Mouse (Mus musculus): ENCODE measurements around the gene Nyx. TPM values are rescaled to one million over a fixed set of nuclear protein-coding genes. Genes with fewer than 3 reads are reported as not detected.
"Not testable (repeated sequence)": the region's sequence is repeated elsewhere in the genome, so short reads cannot be mapped to it uniquely, and the experiment has no call there.

The Nyx gene
- 0.03 and 0.04 TPM in 2 replicates for polyA plus RNA-seq (2014; fragmentation: Nextera tagmentation; extraction: Ambion mirVana)

DNA sequence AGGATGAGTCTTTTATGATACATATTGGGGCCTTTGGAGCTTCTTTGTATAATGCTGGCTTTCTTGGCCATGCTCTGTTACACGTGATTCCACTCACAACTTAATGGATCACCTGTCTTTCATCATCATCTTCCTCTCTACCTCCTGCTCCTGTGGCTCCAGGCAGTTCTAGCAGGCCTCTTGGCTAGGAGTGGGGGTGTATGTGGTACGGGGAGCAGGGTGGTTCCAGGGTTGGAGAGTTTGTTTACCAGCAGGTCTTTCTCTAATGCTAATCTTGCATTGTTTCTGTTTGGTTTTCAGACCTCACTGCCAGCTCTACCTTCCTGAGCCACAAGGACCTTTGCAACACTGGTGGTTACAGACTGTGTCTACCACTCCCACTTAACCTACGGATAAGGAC is at the start of gene Nyx:
Gene Nyx (plus strand): TSS at position 301 of the 400 bp plus-strand sequence.
- no peak for DNase-seq (ENCODE audit: low spot score)
- H3K4me1 ChIP-seq (ENCODE audit: control insufficient read depth, insufficient read depth, low read length), result no peaks in the 10 kb centered on the region
- no peak within 1 kb of the TSS for H3K4me2 ChIP-seq (ENCODE audit: low read depth, low read length)
- no peak for ATAC-seq (ENCODE audit: low read depth)
- H3K9ac ChIP-seq (ENCODE audit: low read depth, low read length), result no peak within 1 kb of the TSS
- H3K9me3 ChIP-seq (ENCODE audit: control insufficient read depth, low read length), result no peaks in the 10 kb centered on the region
- no peaks in the 10 kb centered on the region for H3K36me3 ChIP-seq (ENCODE audit: control insufficient read depth, insufficient read depth, low read length)
- H3K27ac ChIP-seq (replicated peaks; ENCODE audit: low read depth, low read length), result no peak within 1 kb of the TSS
- peaks cover 3% of the 10 kb centered on the region; the same call in 1 of the 2 replicates for H3K27me3 ChIP-seq (replicated peaks; ENCODE audit: control insufficient read depth, insufficient read depth, low read length)
- 83% methylated on average over 3 of the region's 3 CpGs for WGBS
- H3K4me3 ChIP-seq (ENCODE audit: low read depth, low read length), result no peak within 1 kb of the TSS

DNA sequence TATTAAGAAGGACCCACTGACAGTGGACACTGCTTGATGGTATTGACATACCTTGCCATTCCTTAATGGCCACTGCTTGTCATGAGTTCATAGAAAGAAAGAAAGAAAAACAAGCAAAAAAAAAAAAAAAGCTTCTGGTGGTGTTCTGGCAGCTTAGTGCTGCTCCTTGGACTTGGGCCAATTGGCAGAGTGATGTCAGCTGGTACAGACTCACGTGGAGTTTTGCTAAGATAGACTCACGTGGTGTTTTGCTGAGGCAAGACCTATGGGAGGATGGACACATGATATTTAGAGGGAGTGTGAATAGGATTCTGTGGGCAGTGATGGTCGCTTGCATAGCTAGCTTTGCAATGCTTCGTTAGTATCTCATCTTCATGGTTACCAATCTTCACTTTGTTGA is 43.9 kb upstream of the Nyx start:
- Histone ChIP-seq H3K9ac (ENCODE audit: low read depth, low read length) (no peak overlapping the region), H3K36me3 (ENCODE audit: control insufficient read depth, insufficient read depth, low read length) (no peaks in the 10 kb centered on the region), H3K4me3 (ENCODE audit: low read depth, low read length) (no peak overlapping the region), H3K4me1 (ENCODE audit: control insufficient read depth, insufficient read depth, low read length) (no peaks in the 10 kb centered on the region), H3K27ac (replicated peaks; ENCODE audit: low read depth, low read length) (no peak overlapping the region), H3K9me3 (ENCODE audit: control insufficient read depth, low read length) (no peaks in the 10 kb centered on the region), H3K4me2 (ENCODE audit: low read depth, low read length) (no peak overlapping the region), H3K27me3 (replicated peaks; ENCODE audit: control insufficient read depth, insufficient read depth, low read length) (peaks cover 8% of the 10 kb centered on the region)
- DNase-seq (ENCODE audit: low spot score) (no peak), ATAC-seq (ENCODE audit: low read depth) (no peak)
- WGBS, result 47% methylated on average over 4 of the region's 4 CpGs

- Histone ChIP-seq H3K9ac (ENCODE audit: low read depth, low read length) (no peak overlapping the region), H3K9me3 (ENCODE audit: control insufficient read depth, low read length) (no peaks in the 10 kb centered on the region), H3K4me1 (ENCODE audit: control insufficient read depth, insufficient read depth, low read length) (no peaks in the 10 kb centered on the region), H3K4me3 (ENCODE audit: low read depth, low read length) (no peak overlapping the region), H3K4me2 (ENCODE audit: low read depth, low read length) (no peak overlapping the region), H3K27me3 (replicated peaks; ENCODE audit: control insufficient read depth, insufficient read depth, low read length) (peaks cover 23% of the 10 kb centered on the region; the same call in 1 of the 2 replicates), H3K36me3 (ENCODE audit: control insufficient read depth, insufficient read depth, low read length) (no peaks in the 10 kb centered on the region), H3K27ac (replicated peaks; ENCODE audit: low read depth, low read length) (no peak overlapping the region)
- DNase-seq (ENCODE audit: low spot score) (no peak), ATAC-seq (ENCODE audit: low read depth) (no peak)
- WGBS, result 66% methylated on average over 6 of the region's 6 CpGs
Observed at GRCm38 (mm10) chrX:13431421-13431820, 34.5 kb upstream of the Nyx start.

GRCm38 (mm10) chrX:13436042-13436441 is 29.9 kb upstream of the Nyx start:
- not testable (repeated sequence) for H3K4me2 ChIP-seq (ENCODE audit: low read depth, low read length); H3K9me3 ChIP-seq (ENCODE audit: control insufficient read depth, low read length); H3K27ac ChIP-seq (replicated peaks; ENCODE audit: low read depth, low read length); H3K9ac ChIP-seq (ENCODE audit: low read depth, low read length); DNase-seq (ENCODE audit: low spot score); H3K36me3 ChIP-seq (ENCODE audit: control insufficient read depth, insufficient read depth, low read length); H3K4me3 ChIP-seq (ENCODE audit: low read depth, low read length); H3K4me1 ChIP-seq (ENCODE audit: control insufficient read depth, insufficient read depth, low read length); ATAC-seq (ENCODE audit: low read depth)
- 77% methylated on average over 2 of the region's 2 CpGs for WGBS
- peaks cover 18% of the 10 kb centered on the region for H3K27me3 ChIP-seq (replicated peaks; ENCODE audit: control insufficient read depth, insufficient read depth, low read length)

DNA sequence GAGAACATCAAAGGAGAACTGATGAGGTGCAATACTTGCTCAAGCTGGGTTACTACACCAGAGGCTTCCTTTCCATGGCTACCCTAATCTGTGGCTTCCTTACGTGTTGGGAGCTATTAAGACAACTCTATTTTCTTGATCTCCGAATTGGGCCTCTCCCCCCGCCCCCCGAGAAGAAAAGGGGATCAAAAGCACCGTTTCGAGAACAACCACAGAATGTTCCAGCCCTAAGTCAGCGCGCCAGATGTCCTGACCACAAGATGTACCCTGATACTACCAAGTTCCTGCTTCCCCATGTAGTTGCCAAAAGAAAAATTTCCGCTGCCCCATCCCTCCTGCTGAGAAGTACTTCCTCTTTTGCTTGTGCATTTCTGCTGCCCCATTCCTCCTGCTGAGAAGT is 9.4 kb upstream of the Nyx start:
- not testable (repeated sequence) for H3K4me2 ChIP-seq (ENCODE audit: low read depth, low read length); H3K27me3 ChIP-seq (replicated peaks; ENCODE audit: control insufficient read depth, insufficient read depth, low read length); H3K4me3 ChIP-seq (ENCODE audit: low read depth, low read length); H3K36me3 ChIP-seq (ENCODE audit: control insufficient read depth, insufficient read depth, low read length); ATAC-seq (ENCODE audit: low read depth); H3K27ac ChIP-seq (replicated peaks; ENCODE audit: low read depth, low read length); DNase-seq (ENCODE audit: low spot score); H3K4me1 ChIP-seq (ENCODE audit: control insufficient read depth, insufficient read depth, low read length); H3K9me3 ChIP-seq (ENCODE audit: control insufficient read depth, low read length); H3K9ac ChIP-seq (ENCODE audit: low read depth, low read length)
- 78% methylated on average over 9 of the region's 9 CpGs for whole genome bisulfite sequencing

- 88% methylated on average over 1 of the region's 1 CpGs for WGBS
Observed at GRCm38 (mm10) chrX:13458766-13459165, 7.1 kb upstream of the Nyx start.

DNA sequence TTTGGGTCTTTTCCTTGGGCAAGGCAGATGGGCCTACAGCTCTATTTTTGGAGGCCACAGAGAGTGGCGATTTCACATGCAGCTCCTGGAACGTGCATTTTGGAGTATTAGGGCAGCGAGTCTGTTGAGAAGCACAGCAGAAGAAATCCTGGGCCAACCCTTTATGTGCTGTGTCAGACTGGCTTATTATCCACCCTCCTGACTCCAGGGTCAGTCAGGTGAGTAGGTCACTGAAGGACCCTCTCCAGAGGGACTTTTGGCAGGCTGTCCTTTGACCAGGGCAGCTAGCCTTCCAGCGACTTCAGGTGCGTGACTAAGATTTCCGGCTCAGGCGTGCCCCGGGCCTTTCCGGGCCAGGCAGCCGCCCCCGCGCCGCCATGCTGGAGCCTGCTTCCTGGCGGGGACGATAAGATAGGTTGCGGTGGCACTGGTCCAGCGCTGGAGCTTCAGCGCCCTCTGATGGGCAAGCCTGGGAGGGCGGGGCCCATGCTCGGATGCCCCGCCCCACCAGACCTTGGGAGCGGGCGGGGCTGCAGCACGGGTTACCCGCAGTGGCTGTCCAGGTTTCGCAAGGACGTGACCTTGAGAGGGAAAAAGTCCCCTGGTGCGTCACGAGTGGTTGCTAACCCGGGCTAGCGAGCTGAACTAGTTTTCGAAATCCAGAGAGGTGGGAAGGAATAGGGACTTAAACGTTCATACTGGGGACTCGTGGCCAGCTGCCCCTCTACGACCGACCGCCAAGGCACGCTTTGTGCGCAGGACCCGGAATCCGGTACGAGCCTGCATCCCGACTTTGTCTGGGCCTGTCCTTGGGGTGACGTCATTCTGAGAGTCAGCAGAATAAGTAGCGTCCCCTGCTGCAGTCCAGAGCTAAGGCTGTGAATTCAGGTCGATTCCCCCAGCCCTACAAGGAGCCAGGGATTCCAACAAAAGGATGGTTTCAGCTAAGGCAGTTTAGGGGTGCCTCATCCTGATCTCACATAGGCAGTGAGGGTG is 4.3 kb upstream of the Nyx start:
- Histone ChIP-seq H3K9me3 (ENCODE audit: control insufficient read depth, low read length) (no peaks in the 10 kb centered on the region), H3K4me1 (ENCODE audit: control insufficient read depth, insufficient read depth, low read length) (no peaks in the 10 kb centered on the region), H3K4me3 (ENCODE audit: low read depth, low read length) (peak overlapping the region; percentile 41), H3K9ac (ENCODE audit: low read depth, low read length) (peak overlapping the region; percentile 62), H3K27me3 (replicated peaks; ENCODE audit: control insufficient read depth, insufficient read depth, low read length) (peaks cover 7% of the 10 kb centered on the region; the same call in 1 of the 2 replicates), H3K36me3 (ENCODE audit: control insufficient read depth, insufficient read depth, low read length) (no peaks in the 10 kb centered on the region), H3K27ac (replicated peaks; ENCODE audit: low read depth, low read length) (peak overlapping the region; percentile 77), H3K4me2 (ENCODE audit: low read depth, low read length) (peak overlapping the region; percentile 59)
- DNase-seq (ENCODE audit: low spot score), result peak; percentile 88
- 14% methylated on average over 36 of the region's 46 CpGs for WGBS
- ATAC-seq (ENCODE audit: low read depth), result peak; percentile 95

More at GRCm38 (mm10) chrX:13458766-13459165, 7.1 kb upstream of the Nyx start:
- H3K9me3 ChIP-seq (ENCODE audit: control insufficient read depth, low read length), result no peaks in the 10 kb centered on the region
- peaks cover 4% of the 10 kb centered on the region for H3K27me3 ChIP-seq (replicated peaks; ENCODE audit: control insufficient read depth, insufficient read depth, low read length)
- H3K4me3 ChIP-seq (ENCODE audit: low read depth, low read length), result no peak overlapping the region
- no peaks in the 10 kb centered on the region for H3K36me3 ChIP-seq (ENCODE audit: control insufficient read depth, insufficient read depth, low read length)
- no peak overlapping the region for H3K4me2 ChIP-seq (ENCODE audit: low read depth, low read length)
- ATAC-seq (ENCODE audit: low read depth) (no peak), DNase-seq (ENCODE audit: low spot score) (no peak)
- no peak overlapping the region for H3K27ac ChIP-seq (replicated peaks; ENCODE audit: low read depth, low read length)
- H3K4me1 ChIP-seq (ENCODE audit: control insufficient read depth, insufficient read depth, low read length), result no peaks in the 10 kb centered on the region
- no peak overlapping the region for H3K9ac ChIP-seq (ENCODE audit: low read depth, low read length)

DNA sequence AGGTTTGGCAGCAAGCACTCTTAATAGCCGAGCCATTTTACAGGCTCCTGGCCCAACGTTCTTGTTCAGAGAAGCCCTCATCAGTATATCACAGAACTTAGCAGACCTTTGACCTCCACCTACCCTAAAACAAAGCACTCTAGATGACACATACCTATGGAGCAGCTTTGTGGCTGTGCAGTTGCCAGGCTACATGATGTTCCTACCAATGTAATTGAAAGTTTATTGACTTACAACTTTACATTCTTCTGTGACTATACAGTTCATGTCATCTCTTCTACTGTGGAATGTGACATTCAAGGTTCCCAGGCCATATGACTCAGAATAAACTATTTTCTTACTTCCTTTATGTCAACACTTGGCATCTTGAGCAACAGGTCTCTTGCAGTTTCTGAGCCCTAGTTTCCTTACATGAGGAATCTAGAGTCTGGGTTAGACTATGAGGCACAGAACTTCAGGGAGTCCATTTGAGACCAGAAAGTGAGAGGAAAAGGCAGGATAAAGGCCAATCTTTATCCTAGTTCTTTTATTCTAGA is 2.9 kb upstream of the Nyx start:
- no peak overlapping the region for H3K9ac ChIP-seq (ENCODE audit: low read depth, low read length)
- no peaks in the 10 kb centered on the region for H3K4me1 ChIP-seq (ENCODE audit: control insufficient read depth, insufficient read depth, low read length)
- peaks cover 7% of the 10 kb centered on the region; the same call in 1 of the 2 replicates for H3K27me3 ChIP-seq (replicated peaks; ENCODE audit: control insufficient read depth, insufficient read depth, low read length)
- ATAC-seq (ENCODE audit: low read depth) (no peak), DNase-seq (ENCODE audit: low spot score) (no peak)
- no peaks in the 10 kb centered on the region for H3K9me3 ChIP-seq (ENCODE audit: control insufficient read depth, low read length)
- 75% methylated on average over 2 of the region's 2 CpGs for WGBS
- H3K4me3 ChIP-seq (ENCODE audit: low read depth, low read length), result no peak overlapping the region
- H3K36me3 ChIP-seq (ENCODE audit: control insufficient read depth, insufficient read depth, low read length), result no peaks in the 10 kb centered on the region
- H3K27ac ChIP-seq (replicated peaks; ENCODE audit: low read depth, low read length), result no peak overlapping the region
- H3K4me2 ChIP-seq (ENCODE audit: low read depth, low read length), result no peak overlapping the region
